Mouse (Mus musculus): ENCODE results near the gene Mapt. TPM values are rescaled to one million over a fixed set of nuclear protein-coding genes. Genes with fewer than 3 reads are reported as not detected.

The Mapt gene
- total RNA-seq, 1 experiment from 2014 or later, result 74.8 TPM

Small RNA genes within 50 kb of the gene (microRNA-seq; reads per million reads assigned to microRNA genes)
- 0 reads per million in 2 experiments for gene Gm47310

Other genes starting within 250 kb of the Mapt start
- gene Crhr1, start 98.5 kb upstream of the Mapt start, total RNA-seq (2021), result 0.15 TPM in 1 of 2 replicates, not detected in the other
- gene Sppl2c, start 45.1 kb upstream of the Mapt start, total RNA-seq (2021), result not detected in 2 replicates
- 49.7 and 53.7 TPM in 2 replicates for gene Kansl1, start 237.5 kb downstream of the Mapt start, total RNA-seq (2021)